Mouse (Mus musculus): ENCODE measurements around the gene Pigc. TPM values are rescaled to one million over a fixed set of nuclear protein-coding genes. Genes with fewer than 3 reads are reported as not detected.

Pigc gene
- polyA plus RNA-seq, 1 experiment from 2014 or later = 38.0 TPM

DNA sequence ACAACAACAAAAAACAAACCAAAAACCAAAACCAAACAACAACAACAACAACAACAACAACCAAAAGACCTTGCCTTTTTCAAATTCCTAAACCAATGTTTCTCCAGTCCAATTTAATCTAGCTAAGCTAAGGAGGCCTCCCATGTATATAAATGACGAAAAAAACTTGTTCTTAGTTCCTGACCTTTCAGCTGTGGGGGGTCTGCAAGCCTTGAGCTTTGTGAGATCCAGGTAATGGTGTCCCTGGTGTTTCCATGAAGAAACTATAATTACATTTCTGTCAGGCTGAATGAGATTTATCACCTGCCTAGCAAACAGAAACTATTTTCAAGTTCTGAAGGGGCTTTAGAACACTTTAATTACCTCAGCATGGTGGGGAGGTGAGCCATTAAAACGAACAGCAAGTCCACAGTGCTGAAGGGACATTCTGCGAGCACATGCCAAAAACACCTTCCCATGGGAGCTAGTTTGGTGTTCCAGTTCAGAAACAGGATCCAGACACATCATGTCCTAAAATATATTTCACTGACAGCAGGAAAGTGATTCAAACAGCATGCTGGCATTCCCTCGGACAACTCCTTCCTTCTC, 15.1 kb downstream of the Pigc start:
- H3K9ac ChIP-seq (ENCODE audit: low read length) = no peak overlapping the region
- no peaks in the 10 kb centered on the region for H3K4me1 ChIP-seq (replicated peaks; ENCODE audit: control insufficient read depth, insufficient read depth, low read length)
- no peak for ATAC-seq (ENCODE audit: low read depth)
- no peaks in the 10 kb centered on the region for H3K36me3 ChIP-seq (ENCODE audit: control insufficient read depth, insufficient read depth, low read length)
- 35% methylated on average over 4 of the region's 4 CpGs for WGBS
- no peak overlapping the region for H3K27ac ChIP-seq (ENCODE audit: low read length)
- no peak overlapping the region for H3K4me2 ChIP-seq (ENCODE audit: low read depth, low read length)
- no peaks in the 10 kb centered on the region for H3K9me3 ChIP-seq (ENCODE audit: control insufficient read depth, low read length)
- no peak overlapping the region for H3K4me3 ChIP-seq (ENCODE audit: low read length)
- H3K27me3 ChIP-seq (ENCODE audit: control insufficient read depth, insufficient read depth, low read depth, low read length) = no peaks in the 10 kb centered on the region

DNA sequence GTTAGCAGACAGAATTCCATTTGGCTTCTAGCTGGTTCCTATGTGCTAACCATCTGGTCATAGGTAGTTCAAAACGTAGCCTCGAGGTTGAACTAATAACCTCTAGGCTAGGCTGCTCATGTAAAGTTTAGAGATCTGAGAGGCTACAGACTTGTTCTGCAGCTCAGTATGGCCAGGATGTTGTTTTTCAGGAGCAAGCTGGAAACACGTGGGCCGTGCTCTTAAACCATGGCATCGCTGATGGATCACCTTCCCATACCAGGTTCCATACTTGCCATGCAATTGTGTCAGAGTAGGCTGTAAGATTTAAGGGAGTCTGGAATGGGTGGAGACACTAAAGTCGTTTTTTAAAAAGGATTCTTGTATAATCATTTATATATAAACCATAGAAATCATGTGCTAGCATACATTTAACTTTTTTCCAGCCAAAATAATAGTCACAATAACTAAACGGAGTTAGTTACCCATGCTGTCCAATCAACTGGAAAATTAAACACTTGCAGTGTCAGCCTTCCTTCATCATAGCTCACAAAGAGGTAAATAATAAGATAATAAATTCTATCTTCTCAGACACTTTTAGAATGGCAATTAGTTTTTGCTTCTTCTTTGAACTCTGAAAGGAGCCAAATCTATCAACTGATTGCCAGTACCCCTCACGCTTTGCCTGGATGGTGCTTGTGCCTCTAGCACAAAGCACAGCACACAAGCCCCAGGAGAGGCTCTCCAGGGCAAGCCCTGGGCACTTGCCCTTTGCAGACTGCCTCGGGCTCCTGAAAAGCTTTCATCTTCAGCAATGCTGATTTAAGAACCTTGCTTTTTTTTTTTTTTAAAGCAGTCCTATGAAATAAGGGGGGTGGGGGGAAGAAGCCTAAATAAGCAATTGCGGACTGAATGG, 21.9 kb downstream of the Pigc start:
- 63% methylated on average over 10 of the region's 10 CpGs for WGBS
- ATAC-seq (ENCODE audit: low read depth) = no peak
- H3K4me1 ChIP-seq (replicated peaks; ENCODE audit: control insufficient read depth, insufficient read depth, low read length) = no peaks in the 10 kb centered on the region
- no peak overlapping the region for H3K9ac ChIP-seq (ENCODE audit: low read length)
- H3K27ac ChIP-seq (ENCODE audit: low read length) = no peak overlapping the region
- no peaks in the 10 kb centered on the region for H3K9me3 ChIP-seq (ENCODE audit: control insufficient read depth, low read length)
- H3K4me3 ChIP-seq (ENCODE audit: low read length) = no peak overlapping the region
- H3K27me3 ChIP-seq (ENCODE audit: control insufficient read depth, insufficient read depth, low read depth, low read length) = no peaks in the 10 kb centered on the region
- H3K4me2 ChIP-seq (ENCODE audit: low read depth, low read length) = no peak overlapping the region
- H3K36me3 ChIP-seq (ENCODE audit: control insufficient read depth, insufficient read depth, low read length) = no peaks in the 10 kb centered on the region

DNA sequence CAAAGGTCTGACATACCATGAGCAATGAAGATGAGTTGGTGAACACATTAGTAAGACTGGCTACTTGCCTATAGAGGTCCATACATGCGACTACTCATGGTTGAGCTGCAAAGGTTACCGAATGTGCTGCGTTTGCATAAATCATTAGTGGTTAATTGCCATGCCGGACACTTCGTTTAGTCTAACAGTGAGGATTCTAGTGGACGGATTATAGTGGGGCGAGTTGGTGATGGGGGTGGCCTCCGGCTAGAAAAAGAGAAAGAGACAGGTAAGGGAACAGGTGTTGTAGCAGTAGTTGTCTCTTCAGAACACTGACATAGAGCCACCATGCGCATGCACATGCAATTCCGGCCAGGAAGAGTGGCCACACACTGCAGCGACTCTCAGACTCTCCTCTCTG, 22.9 kb downstream of the Pigc start:
- ATAC-seq (ENCODE audit: low read depth) = no peak
- Histone ChIP-seq H3K36me3 (ENCODE audit: control insufficient read depth, insufficient read depth, low read length) (no peaks in the 10 kb centered on the region), H3K9ac (ENCODE audit: low read length) (no peak overlapping the region), H3K4me1 (replicated peaks; ENCODE audit: control insufficient read depth, insufficient read depth, low read length) (no peaks in the 10 kb centered on the region), H3K9me3 (ENCODE audit: control insufficient read depth, low read length) (no peaks in the 10 kb centered on the region), H3K4me2 (ENCODE audit: low read depth, low read length) (no peak overlapping the region), H3K27me3 (ENCODE audit: control insufficient read depth, insufficient read depth, low read depth, low read length) (no peaks in the 10 kb centered on the region), H3K27ac (ENCODE audit: low read length) (no peak overlapping the region), H3K4me3 (ENCODE audit: low read length) (no peak overlapping the region)
- 92% methylated on average over 11 of the region's 11 CpGs for WGBS

DNA sequence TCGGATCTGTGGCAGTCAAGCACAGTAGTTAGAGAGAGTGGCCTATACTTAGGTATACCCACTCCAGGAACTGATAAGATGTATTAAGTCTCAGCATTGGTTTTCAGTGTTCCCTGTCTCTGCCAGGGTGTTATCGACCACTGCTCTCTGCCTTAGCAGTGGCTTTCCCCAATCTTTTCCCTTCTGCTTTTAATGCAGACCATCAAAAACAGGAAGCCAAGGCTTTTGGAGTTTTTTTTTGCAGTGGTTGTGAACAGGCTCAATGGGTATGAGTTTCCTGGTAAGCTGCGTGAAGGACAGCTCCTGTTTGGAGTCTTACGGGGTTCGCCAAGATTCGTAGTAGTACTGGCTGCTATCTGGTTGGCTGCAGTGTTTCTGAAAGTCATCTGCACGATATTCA, 23.4 kb downstream of the Pigc start:
- Histone ChIP-seq H3K4me3 (ENCODE audit: low read length) (no peak overlapping the region), H3K9me3 (ENCODE audit: control insufficient read depth, low read length) (no peaks in the 10 kb centered on the region), H3K9ac (ENCODE audit: low read length) (no peak overlapping the region), H3K4me1 (replicated peaks; ENCODE audit: control insufficient read depth, insufficient read depth, low read length) (no peaks in the 10 kb centered on the region), H3K4me2 (ENCODE audit: low read depth, low read length) (no peak overlapping the region), H3K27ac (ENCODE audit: low read length) (no peak overlapping the region), H3K36me3 (ENCODE audit: control insufficient read depth, insufficient read depth, low read length) (no peaks in the 10 kb centered on the region), H3K27me3 (ENCODE audit: control insufficient read depth, insufficient read depth, low read depth, low read length) (no peaks in the 10 kb centered on the region)
- ATAC-seq (ENCODE audit: low read depth) = no peak
- 86% methylated on average over 7 of the region's 7 CpGs for WGBS

DNA sequence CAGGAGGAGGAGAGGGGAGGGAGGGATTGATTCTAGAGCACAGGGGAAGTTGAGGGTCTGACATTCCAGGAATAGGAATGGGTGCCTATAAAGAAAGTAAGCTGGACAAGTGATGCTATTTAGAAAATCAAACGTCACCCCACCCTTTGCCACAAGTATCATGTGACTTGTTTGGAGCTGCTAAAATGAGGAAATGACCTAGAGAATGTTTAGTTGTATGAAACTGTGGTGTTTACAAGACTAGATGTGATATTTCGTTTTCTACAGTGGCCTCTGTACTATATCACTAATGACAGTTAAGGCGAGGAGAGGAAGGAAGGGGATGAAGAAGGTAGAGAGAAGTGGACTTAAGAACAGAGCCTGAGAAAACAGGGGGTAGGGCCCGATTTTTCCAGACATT, 29.8 kb downstream of the Pigc start:
- Histone ChIP-seq H3K4me1 (replicated peaks; ENCODE audit: control insufficient read depth, insufficient read depth, low read length) (peaks cover 11% of the 10 kb centered on the region), H3K9ac (ENCODE audit: low read length) (no peak overlapping the region), H3K27me3 (ENCODE audit: control insufficient read depth, insufficient read depth, low read depth, low read length) (no peaks in the 10 kb centered on the region), H3K4me2 (ENCODE audit: low read depth, low read length) (no peak overlapping the region), H3K4me3 (ENCODE audit: low read length) (no peak overlapping the region), H3K36me3 (ENCODE audit: control insufficient read depth, insufficient read depth, low read length) (no peaks in the 10 kb centered on the region), H3K27ac (ENCODE audit: low read length) (no peak overlapping the region), H3K9me3 (ENCODE audit: control insufficient read depth, low read length) (no peaks in the 10 kb centered on the region)
- ATAC-seq (ENCODE audit: low read depth) = no peak
- WGBS = 41% methylated on average over 4 of the region's 4 CpGs

DNA sequence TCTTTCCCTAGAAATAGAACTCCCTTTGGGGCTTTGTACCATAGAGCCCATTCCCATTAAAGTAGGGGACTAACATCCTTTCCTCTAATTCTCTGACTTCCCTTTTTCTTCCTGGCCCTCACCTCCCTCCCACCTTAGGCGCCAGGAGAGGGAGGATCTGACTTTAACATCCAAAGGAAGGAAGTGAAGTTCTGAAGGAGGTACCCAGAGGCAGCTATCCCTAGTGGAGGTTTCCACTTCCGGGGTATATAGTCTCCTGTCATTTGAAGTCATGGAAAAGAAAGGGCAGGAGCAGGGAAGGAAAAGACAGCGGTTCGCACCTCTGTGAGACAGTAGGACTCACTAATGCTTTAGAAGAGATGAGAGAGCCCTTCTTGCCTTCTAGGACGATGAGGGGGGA, 30.4 kb downstream of the Pigc start:
- Histone ChIP-seq H3K27me3 (ENCODE audit: control insufficient read depth, insufficient read depth, low read depth, low read length) (no peaks in the 10 kb centered on the region), H3K27ac (ENCODE audit: low read length) (peak overlapping the region; percentile 18; the same call in 1 of the 2 replicates), H3K4me3 (ENCODE audit: low read length) (no peak overlapping the region), H3K4me2 (ENCODE audit: low read depth, low read length) (no peak overlapping the region), H3K9me3 (ENCODE audit: control insufficient read depth, low read length) (no peaks in the 10 kb centered on the region), H3K9ac (ENCODE audit: low read length) (no peak overlapping the region), H3K36me3 (ENCODE audit: control insufficient read depth, insufficient read depth, low read length) (no peaks in the 10 kb centered on the region), H3K4me1 (replicated peaks; ENCODE audit: control insufficient read depth, insufficient read depth, low read length) (peaks cover 17% of the 10 kb centered on the region)
- 0 out of 2 replicates have a peak, but pooled peaks have one; percentile 1 for ATAC-seq (ENCODE audit: low read depth)
- 34% methylated on average over 5 of the region's 5 CpGs for WGBS

DNA sequence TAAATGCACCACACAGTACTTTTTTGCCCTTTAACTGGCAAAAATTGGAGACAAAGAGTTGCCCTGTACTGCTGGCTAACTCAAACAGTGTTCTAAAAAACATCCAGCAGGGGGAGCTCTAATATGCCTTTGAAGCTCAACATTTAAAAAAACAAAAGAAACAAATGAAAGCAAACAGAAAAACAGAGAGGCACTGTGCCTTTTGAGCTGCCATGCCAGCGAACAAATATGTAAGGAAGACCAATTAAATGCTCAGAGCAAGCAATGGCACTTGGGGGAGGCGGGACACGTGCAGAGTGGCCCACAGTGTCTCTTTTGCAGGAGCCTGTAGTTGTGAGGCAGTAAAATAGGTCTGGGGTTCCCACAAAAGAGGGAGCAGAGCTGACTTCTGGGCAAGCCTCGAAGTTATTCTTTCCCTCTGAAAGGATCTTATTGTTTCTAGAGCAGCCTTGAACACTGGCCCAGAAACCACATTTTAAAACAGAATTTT, 30.9 kb downstream of the Pigc start:
- Histone ChIP-seq H3K9ac (ENCODE audit: low read length) (peak overlapping the region; percentile 52; the same call in 1 of the 2 replicates), H3K9me3 (ENCODE audit: control insufficient read depth, low read length) (no peaks in the 10 kb centered on the region), H3K4me3 (ENCODE audit: low read length) (no peak overlapping the region), H3K4me1 (replicated peaks; ENCODE audit: control insufficient read depth, insufficient read depth, low read length) (peaks cover 23% of the 10 kb centered on the region), H3K4me2 (ENCODE audit: low read depth, low read length) (peak overlapping the region; percentile 38; the same call in 1 of the 2 replicates), H3K27me3 (ENCODE audit: control insufficient read depth, insufficient read depth, low read depth, low read length) (no peaks in the 10 kb centered on the region), H3K36me3 (ENCODE audit: control insufficient read depth, insufficient read depth, low read length) (no peaks in the 10 kb centered on the region), H3K27ac (ENCODE audit: low read length) (peak overlapping the region; percentile 75)
- peak; percentile 47 for ATAC-seq (ENCODE audit: low read depth)
- WGBS = 2% methylated on average over 4 of the region's 4 CpGs

DNA sequence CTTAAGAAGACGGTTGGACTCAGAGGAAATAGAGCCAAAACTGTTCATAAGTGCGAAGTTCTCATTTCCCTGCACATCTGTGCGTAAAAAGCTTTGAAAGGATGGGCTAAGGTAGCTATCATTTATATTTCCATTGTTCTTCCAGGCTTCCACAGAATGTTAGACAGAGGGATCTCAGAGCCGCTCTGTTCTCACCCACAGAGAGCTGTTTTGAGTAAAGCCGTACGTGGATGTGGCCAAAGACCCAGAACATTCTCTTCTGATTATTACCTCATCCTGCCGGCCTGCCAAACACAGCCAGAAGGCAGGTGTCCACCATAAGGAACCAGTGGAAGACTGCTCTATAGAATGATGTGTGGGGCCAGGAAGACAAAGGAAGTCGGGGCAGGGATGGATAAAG, 32.3 kb downstream of the Pigc start:
- no peaks in the 10 kb centered on the region for H3K36me3 ChIP-seq (ENCODE audit: control insufficient read depth, insufficient read depth, low read length)
- peak overlapping the region; percentile 34; the same call in 1 of the 2 replicates for H3K27ac ChIP-seq (ENCODE audit: low read length)
- no peak overlapping the region for H3K4me3 ChIP-seq (ENCODE audit: low read length)
- peaks cover 28% of the 10 kb centered on the region for H3K4me1 ChIP-seq (replicated peaks; ENCODE audit: control insufficient read depth, insufficient read depth, low read length)
- H3K27me3 ChIP-seq (ENCODE audit: control insufficient read depth, insufficient read depth, low read depth, low read length) = no peaks in the 10 kb centered on the region
- H3K9me3 ChIP-seq (ENCODE audit: control insufficient read depth, low read length) = no peaks in the 10 kb centered on the region
- WGBS = 67% methylated on average over 8 of the region's 8 CpGs
- no peak for ATAC-seq (ENCODE audit: low read depth)
- no peak overlapping the region for H3K9ac ChIP-seq (ENCODE audit: low read length)
- no peak overlapping the region for H3K4me2 ChIP-seq (ENCODE audit: low read depth, low read length)

DNA sequence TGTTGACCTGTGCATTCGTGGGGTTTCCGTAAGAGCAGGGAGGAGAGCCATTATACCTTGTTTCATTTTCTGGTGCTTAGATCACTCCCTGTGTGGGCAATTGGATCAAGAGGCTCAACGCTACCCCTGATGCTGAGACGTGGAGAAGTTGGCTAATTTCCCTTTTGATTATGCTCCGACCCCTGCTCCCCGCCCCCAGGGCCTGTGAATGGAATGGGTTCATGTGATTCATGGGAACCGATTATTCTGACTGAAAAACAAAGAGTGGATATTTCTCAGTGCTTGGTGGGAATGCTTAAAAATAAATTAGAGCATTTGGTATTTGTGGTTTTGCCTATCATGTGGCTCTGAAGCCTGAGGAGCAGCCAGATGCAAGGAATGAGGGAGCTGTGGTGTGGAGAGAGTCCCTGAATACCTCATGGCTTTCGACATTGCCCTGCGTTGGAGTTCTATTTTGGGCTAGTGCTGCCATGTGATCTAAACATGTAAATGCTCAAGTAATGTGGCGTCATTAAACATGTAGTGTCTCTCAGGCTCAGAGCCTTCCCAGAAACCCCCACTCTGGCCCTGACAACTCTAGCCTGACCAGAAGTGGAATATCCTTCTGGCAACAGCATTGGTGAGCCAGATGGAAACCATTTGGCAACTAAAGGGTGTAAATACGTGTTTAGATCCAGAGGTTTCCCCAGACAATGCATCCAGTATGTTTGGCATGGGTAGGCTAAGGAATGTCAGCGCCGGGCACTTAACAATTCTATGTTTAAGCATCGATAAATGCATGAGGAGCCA, 34.9 kb downstream of the Pigc start:
- Histone ChIP-seq H3K9me3 (ENCODE audit: control insufficient read depth, low read length) (no peaks in the 10 kb centered on the region), H3K9ac (ENCODE audit: low read length) (peak overlapping the region; percentile 52), H3K4me2 (ENCODE audit: low read depth, low read length) (peak overlapping the region; percentile 52), H3K4me3 (ENCODE audit: low read length) (no peak overlapping the region), H3K4me1 (replicated peaks; ENCODE audit: control insufficient read depth, insufficient read depth, low read length) (peaks cover 31% of the 10 kb centered on the region), H3K27me3 (ENCODE audit: control insufficient read depth, insufficient read depth, low read depth, low read length) (no peaks in the 10 kb centered on the region), H3K27ac (ENCODE audit: low read length) (peak overlapping the region; percentile 95), H3K36me3 (ENCODE audit: control insufficient read depth, insufficient read depth, low read length) (no peaks in the 10 kb centered on the region)
- peak; percentile 53 for ATAC-seq (ENCODE audit: low read depth)
- 46% methylated on average over 14 of the region's 14 CpGs for WGBS
